Mouse (Mus musculus) liver, embryonic 15.5 days (tissue): Measurements from ENCODE around the gene Lpin1. TPM values are rescaled to one million over a fixed set of nuclear protein-coding genes. Genes with fewer than 3 reads are reported as not detected.

Experiments
- polyA plus RNA-seq: library from polyadenylated mRNA; unstranded; fragments of >200 nt; fragmentation: Nextera tagmentation; extraction: Ambion mirVana; gene quantifications from 2 replicates; pipeline ENCODE4 v1.2.1, GENCODE M21; 2015

Lpin1 gene
- polyA plus RNA-seq, 1 experiment from 2014 or later: 7.9 TPM

Other genes starting within 250 kb of the Lpin1 start
- not detected in 2 replicates for gene Ntsr2, start 42.4 kb upstream of the Lpin1 start, polyA plus RNA-seq
- gene Greb1, start 189.9 kb upstream of the Lpin1 start, polyA plus RNA-seq: 0.59 and 0.74 TPM in 2 replicates
- gene E2f6, start 200.0 kb upstream of the Lpin1 start, polyA plus RNA-seq: 15.8 and 16.8 TPM in 2 replicates